Mouse (Mus musculus): ENCODE measurements at regions not wholly inside any gene's neighbourhood (a gene's known extent, or its start where the extent isn't known, plus 50 kb on each side); places are given as distances from the start of the nearest gene placed in this dataset.

DNA sequence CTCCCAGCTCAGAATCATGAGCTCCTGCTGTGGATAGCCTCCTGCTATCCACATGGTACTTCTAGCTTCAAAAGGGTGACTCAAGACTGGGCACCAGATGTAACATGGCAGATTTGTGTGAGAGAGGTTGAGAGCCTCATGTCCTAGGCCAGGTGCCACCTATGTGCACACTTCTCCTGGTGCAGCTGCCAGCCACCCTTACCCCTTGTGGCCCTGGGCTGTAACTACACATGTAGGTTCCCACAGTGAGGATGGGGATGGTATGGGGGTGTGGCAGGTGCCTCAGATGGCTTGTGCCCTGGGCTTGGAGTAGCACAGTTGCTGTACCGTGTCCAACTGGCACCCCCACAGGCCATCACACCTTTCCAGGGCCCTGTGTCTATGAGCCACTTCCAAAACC, 68.2 kb upstream of the Insig1 start:
- no peak for TF ChIP-seq EP300 (optimal IDR thresholded peaks at IDR 0.05)
- peak; percentile 40; the same call in 1 of the 2 replicates for TF ChIP-seq CTCF (IDR thresholded peaks at IDR 0.05; ENCODE audit: low read depth)

Measured in stomach, postnatal 0 days (tissue).